Mouse (Mus musculus) liver, postnatal 0 days (tissue): ENCODE results near the gene Rbfox1.

Experiments used
- CTCF ChIP-seq: sonication (generic); IDR thresholded peaks from 2 replicates; pipeline ENCODE4 v1.5.1; 2016; ENCODE audit warnings: antibody characterized with exemption, low read depth
- EP300 ChIP-seq: IDR thresholded peaks from 2 replicates; pipeline ENCODE4 v1.6.1; 2016; ENCODE audit warnings: antibody characterized with exemption, low read depth, mild to moderate bottlenecking

GRCm38 (mm10) chr16:6402816-6403215 is 517.7 kb downstream of the Rbfox1 start:
- TF ChIP-seq CTCF = no peak
- no peak for TF ChIP-seq EP300
